Mouse (Mus musculus) spleen, postnatal 14 days (tissue): ENCODE measurements around the gene Mad1l1.

ENCODE experiments used
- DNase-seq, 2 experiments: peaks; one replicate each; pipeline ENCODE4 v3.0.0; 2021 to 2022; ENCODE audit warnings: low spot score in 2 of 2

The Mad1l1 gene

GRCm38 (mm10) chr5:140143541-140143940 lies 177.8 kb downstream of the Mad1l1 start:
- no peak for DNase-seq

- no peak for DNase-seq
Measured at GRCm38 (mm10) chr5:140141336-140141735, 180.0 kb downstream of the Mad1l1 start.

GRCm38 (mm10) chr5:140140214-140140613 lies 181.1 kb downstream of the Mad1l1 start:
- DNase-seq: peak in 1 of 2 experiments; percentile 19

- no peak for DNase-seq
Measured at GRCm38 (mm10) chr5:140135734-140136625, 185.4 kb downstream of the Mad1l1 start.

GRCm38 (mm10) chr5:140134021-140134420 lies 187.3 kb downstream of the Mad1l1 start:
- no peak for DNase-seq

GRCm38 (mm10) chr5:140128414-140128981 lies 192.9 kb downstream of the Mad1l1 start:
- DNase-seq: no peak

GRCm38 (mm10) chr5:140127981-140128380 lies 193.4 kb downstream of the Mad1l1 start:
- no peak for DNase-seq

- no peak for DNase-seq
Measured at GRCm38 (mm10) chr5:140124626-140125025, 196.7 kb downstream of the Mad1l1 start.

- no peak for DNase-seq
Measured at GRCm38 (mm10) chr5:140123640-140124366, 197.5 kb downstream of the Mad1l1 start.

GRCm38 (mm10) chr5:140123194-140123593 lies 198.2 kb downstream of the Mad1l1 start:
- no peak for DNase-seq

GRCm38 (mm10) chr5:140121966-140122365 lies 199.4 kb downstream of the Mad1l1 start:
- DNase-seq: no peak

- DNase-seq: no peak
Measured at GRCm38 (mm10) chr5:140118921-140119320, 202.4 kb downstream of the Mad1l1 start.

GRCm38 (mm10) chr5:140117968-140118367 lies 203.4 kb downstream of the Mad1l1 start:
- no peak for DNase-seq

GRCm38 (mm10) chr5:140115434-140116271 lies 205.7 kb downstream of the Mad1l1 start:
- no peak for DNase-seq

- no peak for DNase-seq
Measured at GRCm38 (mm10) chr5:140114512-140115060, 206.8 kb downstream of the Mad1l1 start.

- DNase-seq: no peak
Measured at GRCm38 (mm10) chr5:140113281-140113680, 208.1 kb downstream of the Mad1l1 start.

GRCm38 (mm10) chr5:140110024-140110423 lies 211.3 kb downstream of the Mad1l1 start:
- DNase-seq: no peak

GRCm38 (mm10) chr5:140107907-140108306 lies 213.4 kb downstream of the Mad1l1 start:
- DNase-seq: no peak

GRCm38 (mm10) chr5:140106051-140106450 lies 215.3 kb downstream of the Mad1l1 start:
- DNase-seq: no peak

GRCm38 (mm10) chr5:140104891-140105290 lies 216.5 kb downstream of the Mad1l1 start:
- DNase-seq: no peak

GRCm38 (mm10) chr5:140102731-140103130 lies 218.6 kb downstream of the Mad1l1 start:
- no peak for DNase-seq
